Mouse (Mus musculus): Measurements from ENCODE around the gene Asl. TPM values are rescaled to one million over a fixed set of nuclear protein-coding genes. Genes with fewer than 3 reads are reported as not detected.

Gene Asl
- total and polyA plus RNA-seq, 3 experiments = 15.8 to 26.7 TPM; not detected in 1

- Histone ChIP-seq H3K27ac (ENCODE audit: control insufficient read depth, low read depth, low read length) (no peak overlapping the region), H3K9ac (ENCODE audit: control insufficient read depth, low read depth, low read length, poor library complexity, severe bottlenecking) (no peak overlapping the region), H3K36me3 (ENCODE audit: control insufficient read depth in 1 of 2, insufficient read depth in 2 of 2, low read length in 2 of 2) (peaks cover 0 to 9% of the 10 kb centered on the region in 2 experiments; a peak in 2 of 4 replicates), H3K4me3 (ENCODE audit: control insufficient read depth in 1 of 2, insufficient read depth in 1 of 2, low read depth in 2 of 2, low read length in 2 of 2) (no peak overlapping the region), H3K27me3 (ENCODE audit: control insufficient read depth in 1 of 2, insufficient read depth in 2 of 2, low read length in 2 of 2) (no peaks in the 10 kb centered on the region), H3K9me3 (replicated peaks; ENCODE audit: insufficient read depth, low read length) (no peaks in the 10 kb centered on the region), H3K4me1 (ENCODE audit: control insufficient read depth in 1 of 2, insufficient read depth in 2 of 2, low read length in 2 of 2) (no peaks in the 10 kb centered on the region), H3K79me2 (ENCODE audit: control insufficient read depth, insufficient read depth, low read length, poor library complexity) (no peaks in the 10 kb centered on the region)
- no peak for DNase-seq (ENCODE audit: low read depth, low spot score)
- TF ChIP-seq RAD21 (IDR thresholded peaks at IDR 0.05; ENCODE audit: low read depth, low read length) (no peak), POLR2AphosphoS2 (IDR thresholded peaks at IDR 0.05; ENCODE audit: low read length) (no peak), RCOR1 (IDR thresholded peaks at IDR 0.05; ENCODE audit: low read depth, low read length) (no peak), E2F4 (IDR thresholded peaks at IDR 0.05; ENCODE audit: borderline replicate concordance, low read depth, low read length) (no peak), KAT2A (conservative IDR thresholded peaks at IDR 0.05; ENCODE audit: low read depth, low read length) (no peak), ZMIZ1 (IDR thresholded peaks at IDR 0.05; ENCODE audit: low read depth, low read length) (no peak), TCF12 (IDR thresholded peaks at IDR 0.05; ENCODE audit: low read depth, low read length) (no peak)
Measured at GRCm38 (mm10) chr5:130056303-130056702, 27.3 kb upstream of the Asl start.

- Histone ChIP-seq H3K9me3 (replicated peaks; ENCODE audit: insufficient read depth, low read length) (no peaks in the 10 kb centered on the region), H3K27me3 (ENCODE audit: control insufficient read depth in 1 of 2, insufficient read depth in 2 of 2, low read length in 2 of 2) (no peaks in the 10 kb centered on the region), H3K4me3 (ENCODE audit: control insufficient read depth in 1 of 2, insufficient read depth in 1 of 2, low read depth in 2 of 2, low read length in 2 of 2) (no peak overlapping the region), H3K4me1 (ENCODE audit: control insufficient read depth in 1 of 2, insufficient read depth in 2 of 2, low read length in 2 of 2) (no peaks in the 10 kb centered on the region), H3K27ac (ENCODE audit: control insufficient read depth, low read depth, low read length) (no peak overlapping the region), H3K36me3 (ENCODE audit: control insufficient read depth in 1 of 2, insufficient read depth in 2 of 2, low read length in 2 of 2) (peaks cover 0 to 9% of the 10 kb centered on the region in 2 experiments; a peak in 2 of 4 replicates), H3K79me2 (ENCODE audit: control insufficient read depth, insufficient read depth, low read length, poor library complexity) (no peaks in the 10 kb centered on the region), H3K9ac (ENCODE audit: control insufficient read depth, low read depth, low read length, poor library complexity, severe bottlenecking) (no peak overlapping the region)
- no peak for DNase-seq (ENCODE audit: low read depth, low spot score)
- no peak for TF ChIP-seq MAX (IDR thresholded peaks at IDR 0.05; ENCODE audit: low read length)
- TF ChIP-seq E2F4 (IDR thresholded peaks at IDR 0.05; ENCODE audit: borderline replicate concordance, low read depth, low read length) = no peak
- TF ChIP-seq ZMIZ1 (IDR thresholded peaks at IDR 0.05; ENCODE audit: low read depth, low read length) = no peak
- no peak for TF ChIP-seq KAT2A (conservative IDR thresholded peaks at IDR 0.05; ENCODE audit: low read depth, low read length)
- no peak for TF ChIP-seq ZC3H11A (IDR thresholded peaks at IDR 0.05; ENCODE audit: low read depth, low read length)
- TF ChIP-seq USF2 (IDR thresholded peaks at IDR 0.05; ENCODE audit: borderline replicate concordance in 1 of 2, insufficient read depth in 1 of 2, low read depth in 1 of 2, low read length in 2 of 2) = no peak
- TF ChIP-seq TAL1 (IDR thresholded peaks at IDR 0.05; ENCODE audit: low read length) = no peak
- TF ChIP-seq HCFC1 (IDR thresholded peaks at IDR 0.05; ENCODE audit: low read depth, low read length) = no peak
- no peak for TF ChIP-seq POLR2AphosphoS5 (IDR thresholded peaks at IDR 0.05; ENCODE audit: borderline replicate concordance, low read depth, low read length)
- no peak for TF ChIP-seq RAD21 (IDR thresholded peaks at IDR 0.05; ENCODE audit: low read depth, low read length)
- no peak for TF ChIP-seq JUND (IDR thresholded peaks at IDR 0.05; ENCODE audit: low read depth, low read length)
Measured at GRCm38 (mm10) chr5:130055688-130056087, 26.6 kb upstream of the Asl start.

DNA sequence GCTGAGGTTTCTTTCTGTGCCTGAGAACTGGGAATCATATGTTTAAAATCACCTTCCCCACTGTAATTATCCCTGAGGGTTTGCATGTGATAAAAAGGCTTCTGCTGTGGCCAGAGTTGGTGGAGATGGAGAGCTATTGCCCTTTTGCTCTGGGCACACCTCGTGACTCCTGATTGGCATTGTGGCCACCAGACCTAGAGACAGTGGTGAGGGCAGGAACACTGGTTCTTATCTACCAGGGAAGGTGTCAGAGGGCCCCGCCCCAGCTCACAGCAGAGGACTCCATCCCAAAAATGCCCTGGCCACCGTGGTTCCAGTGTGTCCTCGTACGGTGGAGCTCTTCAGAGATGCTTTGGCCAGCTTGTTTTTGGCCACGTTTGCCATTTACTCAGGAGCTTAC lies 23.9 kb upstream of the Asl start:
- H3K36me3 ChIP-seq (ENCODE audit: control insufficient read depth in 1 of 2, insufficient read depth in 2 of 2, low read length in 2 of 2) = peaks cover 0 to 10% of the 10 kb centered on the region in 2 experiments; a peak in 2 of 4 replicates
- H3K27me3 ChIP-seq (ENCODE audit: control insufficient read depth in 1 of 2, insufficient read depth in 2 of 2, low read length in 2 of 2) = no peaks in the 10 kb centered on the region
- no peak overlapping the region for H3K27ac ChIP-seq (ENCODE audit: control insufficient read depth, low read depth, low read length)
- H3K9me3 ChIP-seq (replicated peaks; ENCODE audit: insufficient read depth, low read length) = no peaks in the 10 kb centered on the region
- no peak for DNase-seq (ENCODE audit: low read depth, low spot score)
- no peak overlapping the region for H3K9ac ChIP-seq (ENCODE audit: control insufficient read depth, low read depth, low read length, poor library complexity, severe bottlenecking)
- no peak overlapping the region for H3K4me3 ChIP-seq (ENCODE audit: control insufficient read depth in 1 of 2, insufficient read depth in 1 of 2, low read depth in 2 of 2, low read length in 2 of 2)
- TF ChIP-seq TBP (IDR thresholded peaks at IDR 0.05; ENCODE audit: low read depth, low read length) (no peak), CHD1 (IDR thresholded peaks at IDR 0.05; ENCODE audit: low read depth, low read length) (no peak), BHLHE40 (IDR thresholded peaks at IDR 0.05; ENCODE audit: borderline replicate concordance, low read depth, low read length) (no peak), TCF12 (IDR thresholded peaks at IDR 0.05; ENCODE audit: low read depth, low read length) (no peak), NRF1 (IDR thresholded peaks at IDR 0.05; ENCODE audit: insufficient read depth, low read depth, low read length, poor library complexity, severe bottlenecking) (no peak), POLR2AphosphoS5 (IDR thresholded peaks at IDR 0.05; ENCODE audit: borderline replicate concordance, low read depth, low read length) (no peak), GABPA (IDR thresholded peaks at IDR 0.05; ENCODE audit: low read depth, low read length) (no peak), SIN3A (IDR thresholded peaks at IDR 0.05; ENCODE audit: low read length) (no peak), ZKSCAN1 (IDR thresholded peaks at IDR 0.05; ENCODE audit: low read depth, low read length) (no peak), TAL1 (IDR thresholded peaks at IDR 0.05; ENCODE audit: low read length) (no peak), ETS1 (IDR thresholded peaks at IDR 0.05; ENCODE audit: low read depth, low read length) (no peak)
- no peaks in the 10 kb centered on the region for H3K4me1 ChIP-seq (ENCODE audit: control insufficient read depth in 1 of 2, insufficient read depth in 2 of 2, low read length in 2 of 2)
- no peaks in the 10 kb centered on the region for H3K79me2 ChIP-seq (ENCODE audit: control insufficient read depth, insufficient read depth, low read length, poor library complexity)
